Mouse (Mus musculus) limb, embryonic 15.5 days (tissue): Measurements from ENCODE around the gene 2210011C24Rik. TPM values are rescaled to one million over a fixed set of nuclear protein-coding genes. Genes with fewer than 3 reads are reported as not detected.

Experiments
- ATAC-seq: fragments of 200-750 bp; cut with Nextera tagmentation; 2 replicates; pipeline ENCODE4 v1.8.0; 2017; ENCODE audit warnings: low read depth, moderate TSS enrichment; ENCODE audit not compliant: insufficient number of reproducible peaks, low FRiP score, low TSS enrichment
- H3K27ac ChIP-seq: fragments of 300-500 bp; sonication (generic); 2 replicates; pipeline ENCODE4 v1.5.1; 2015; ENCODE audit warnings: moderate library complexity, mild to moderate bottlenecking, inconsistent platforms
- H3K27me3 ChIP-seq: fragments of 300-500 bp; sonication (generic); 2 replicates; pipeline ENCODE4 v1.6.1; 2015; ENCODE audit warnings: inconsistent platforms
- H3K36me3 ChIP-seq: fragments of 300-500 bp; sonication (generic); 2 replicates; pipeline ENCODE4 v1.6.1; 2015; ENCODE audit warnings: inconsistent platforms
- H3K4me1 ChIP-seq: fragments of 300-500 bp; sonication (generic); 2 replicates; pipeline ENCODE4 v1.6.1; 2015; ENCODE audit warnings: inconsistent platforms
- H3K4me2 ChIP-seq: fragments of 300-500 bp; sonication (generic); 2 replicates; pipeline ENCODE4 v1.6.1; 2015; ENCODE audit warnings: mild to moderate bottlenecking, inconsistent platforms
- H3K4me3 ChIP-seq: fragments of 300-500 bp; sonication (generic); 2 replicates; pipeline ENCODE4 v1.5.1; 2015; ENCODE audit warnings: mild to moderate bottlenecking, inconsistent platforms
- H3K9ac ChIP-seq: fragments of 300-500 bp; sonication (generic); 2 replicates; pipeline ENCODE4 v1.6.1; 2015; ENCODE audit warnings: inconsistent platforms
- H3K9me3 ChIP-seq: fragments of 300-500 bp; sonication (generic); 2 replicates; pipeline ENCODE4 v1.6.1; 2016; ENCODE audit warnings: inconsistent platforms
- WGBS: fragments of 180-500 bp; shearing (Covaris S2); methylation state at CpG from one replicate; pipeline ENCODE4 v1.1.7; 2015; 5-methylcytosine and 5-hydroxymethylcytosine counted together
- polyA plus RNA-seq: library from polyadenylated mRNA; unstranded; fragments of >200 nt; fragmentation: Nextera tagmentation; extraction: Ambion mirVana; gene quantifications from 2 replicates; pipeline ENCODE4 v1.2.1, GENCODE M21; 2015

The 2210011C24Rik gene
- polyA plus RNA-seq, 1 experiment from 2014 or later, result 0.27 TPM

- Histone ChIP-seq H3K27me3 (peaks cover 60% of the 10 kb centered on the region), H3K4me3 (no peak overlapping the region), H3K27ac (no peak overlapping the region), H3K36me3 (no peaks in the 10 kb centered on the region), H3K4me2 (no peak overlapping the region), H3K4me1 (peaks cover 13% of the 10 kb centered on the region), H3K9me3 (no peaks in the 10 kb centered on the region), H3K9ac (no peak overlapping the region)
- ATAC-seq, result no peak
- 1% methylated on average over 5 of the region's 5 CpGs for WGBS
Measured at GRCm38 (mm10) chr8:84039050-84039449, 27.1 kb upstream of the 2210011C24Rik start.

- Histone ChIP-seq H3K4me3 (no peak overlapping the region), H3K36me3 (no peaks in the 10 kb centered on the region), H3K4me2 (no peak overlapping the region), H3K9me3 (no peaks in the 10 kb centered on the region), H3K27ac (no peak overlapping the region), H3K9ac (no peak overlapping the region), H3K4me1 (peaks cover 13% of the 10 kb centered on the region), H3K27me3 (peaks cover 50% of the 10 kb centered on the region)
- WGBS, result 69% methylated on average over 5 of the region's 5 CpGs
- no peak for ATAC-seq
Measured at GRCm38 (mm10) chr8:84038015-84038414, 26.0 kb upstream of the 2210011C24Rik start.

- H3K36me3 ChIP-seq, result no peaks in the 10 kb centered on the region
Measured at GRCm38 (mm10) chr8:84032777-84033176, 20.8 kb upstream of the 2210011C24Rik start.

DNA sequence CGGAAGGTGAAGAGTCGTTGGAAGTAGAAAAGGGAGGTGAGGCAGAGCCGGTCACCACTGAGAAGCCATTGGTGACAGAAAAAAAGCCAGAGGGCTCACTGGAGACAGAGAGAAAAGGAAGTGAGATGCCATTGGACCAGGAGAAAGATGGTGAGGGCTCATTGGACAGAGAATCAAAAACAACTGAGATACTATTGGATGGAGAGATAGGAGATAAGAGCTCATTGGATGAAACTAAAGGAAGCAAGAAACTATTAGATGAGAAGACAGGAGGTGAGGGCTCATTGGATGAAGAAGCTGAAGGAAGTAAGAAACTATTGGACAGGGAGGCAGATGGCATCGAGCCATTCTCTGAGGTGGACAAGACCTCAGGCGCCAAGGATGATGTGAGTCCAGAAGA lies 17.3 kb upstream of the 2210011C24Rik start:
- Histone ChIP-seq H3K36me3 (no peaks in the 10 kb centered on the region), H3K4me2 (no peak overlapping the region), H3K27ac (no peak overlapping the region), H3K9me3 (no peaks in the 10 kb centered on the region), H3K4me3 (no peak overlapping the region), H3K27me3 (peaks cover 33% of the 10 kb centered on the region), H3K9ac (no peak overlapping the region), H3K4me1 (peaks cover 19% of the 10 kb centered on the region)
- 83% methylated on average over 5 of the region's 5 CpGs for WGBS
- no peak for ATAC-seq

More at GRCm38 (mm10) chr8:84032777-84033176, 20.8 kb upstream of the 2210011C24Rik start:
- H3K27me3 ChIP-seq, result peaks cover 19% of the 10 kb centered on the region; the same call in 1 of the 2 replicates
- no peak overlapping the region for H3K9ac ChIP-seq
- 70% methylated on average over 4 of the region's 4 CpGs for WGBS
- H3K4me3 ChIP-seq, result no peak overlapping the region
- H3K4me1 ChIP-seq, result no peaks in the 10 kb centered on the region
- no peak overlapping the region for H3K27ac ChIP-seq
- ATAC-seq, result no peak
- no peaks in the 10 kb centered on the region for H3K9me3 ChIP-seq
- H3K4me2 ChIP-seq, result no peak overlapping the region

- Histone ChIP-seq H3K36me3 (no peaks in the 10 kb centered on the region), H3K27me3 (peaks cover 31% of the 10 kb centered on the region), H3K9me3 (no peaks in the 10 kb centered on the region), H3K4me1 (peaks cover 27% of the 10 kb centered on the region), H3K9ac (no peak overlapping the region), H3K4me3 (no peak overlapping the region), H3K27ac (no peak overlapping the region), H3K4me2 (no peak overlapping the region)
- ATAC-seq, result no peak
- 13% methylated on average over 10 of the region's 10 CpGs for WGBS
Measured at GRCm38 (mm10) chr8:84027449-84027848, 15.5 kb upstream of the 2210011C24Rik start.

GRCm38 (mm10) chr8:84025863-84026262 lies 13.9 kb upstream of the 2210011C24Rik start:
- WGBS, result under 1% methylated on average over 40 of the region's 41 CpGs
- Histone ChIP-seq H3K9ac (peak overlapping the region; percentile 31; the same call in 1 of the 2 replicates), H3K4me3 (peak overlapping the region; percentile 49), H3K4me2 (peak overlapping the region; percentile 90), H3K27ac (no peak overlapping the region), H3K4me1 (peaks cover 36% of the 10 kb centered on the region), H3K36me3 (no peaks in the 10 kb centered on the region), H3K9me3 (no peaks in the 10 kb centered on the region), H3K27me3 (peaks cover 42% of the 10 kb centered on the region)
- ATAC-seq, result peak; percentile 66

DNA sequence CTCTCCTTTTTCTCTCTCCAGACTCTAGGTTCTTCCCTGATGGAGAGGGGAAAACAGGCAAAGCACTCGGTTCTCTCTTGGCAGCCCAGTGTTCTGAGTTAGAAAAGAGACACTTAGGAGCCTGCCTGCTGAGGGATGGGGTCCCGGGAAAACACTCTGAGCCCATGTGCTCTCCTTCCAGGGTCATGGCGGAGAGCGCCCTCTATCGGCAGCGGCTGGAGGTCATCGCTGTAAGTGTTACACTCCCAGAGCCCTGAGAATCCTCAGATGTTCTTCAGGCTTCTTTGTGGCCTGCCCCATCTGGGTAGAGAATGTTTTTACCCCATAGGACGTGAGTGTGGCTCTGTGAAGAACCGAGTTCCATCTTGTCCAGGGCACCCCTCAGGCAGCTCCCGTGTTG lies 12.2 kb upstream of the 2210011C24Rik start:
- H3K9me3 ChIP-seq, result no peaks in the 10 kb centered on the region
- peaks cover 36% of the 10 kb centered on the region for H3K4me1 ChIP-seq
- no peak overlapping the region for H3K9ac ChIP-seq
- no peak for ATAC-seq
- no peak overlapping the region for H3K27ac ChIP-seq
- H3K4me2 ChIP-seq, result no peak overlapping the region
- no peak overlapping the region for H3K4me3 ChIP-seq
- peaks cover 50% of the 10 kb centered on the region for H3K27me3 ChIP-seq
- WGBS, result 20% methylated on average over 10 of the region's 10 CpGs
- no peaks in the 10 kb centered on the region for H3K36me3 ChIP-seq

- 54% methylated on average over 1 of the region's 1 CpGs for WGBS
- Histone ChIP-seq H3K9me3 (no peaks in the 10 kb centered on the region), H3K27me3 (peaks cover 47% of the 10 kb centered on the region), H3K36me3 (no peaks in the 10 kb centered on the region), H3K9ac (no peak overlapping the region), H3K4me2 (no peak overlapping the region), H3K27ac (no peak overlapping the region), H3K4me1 (peaks cover 36% of the 10 kb centered on the region), H3K4me3 (no peak overlapping the region)
- no peak for ATAC-seq
Measured at GRCm38 (mm10) chr8:84023631-84024030, 11.7 kb upstream of the 2210011C24Rik start.

- H3K27me3 ChIP-seq, result peaks cover 43% of the 10 kb centered on the region
- no peaks in the 10 kb centered on the region for H3K36me3 ChIP-seq
- ATAC-seq, result no peak
- H3K9me3 ChIP-seq, result no peaks in the 10 kb centered on the region
- peaks cover 36% of the 10 kb centered on the region for H3K4me1 ChIP-seq
- H3K9ac ChIP-seq, result no peak overlapping the region
- WGBS, result 14% methylated on average over 5 of the region's 5 CpGs
- H3K4me2 ChIP-seq, result no peak overlapping the region
- H3K27ac ChIP-seq, result no peak overlapping the region
- H3K4me3 ChIP-seq, result no peak overlapping the region
Measured at GRCm38 (mm10) chr8:84023085-84023484, 11.1 kb upstream of the 2210011C24Rik start.

DNA sequence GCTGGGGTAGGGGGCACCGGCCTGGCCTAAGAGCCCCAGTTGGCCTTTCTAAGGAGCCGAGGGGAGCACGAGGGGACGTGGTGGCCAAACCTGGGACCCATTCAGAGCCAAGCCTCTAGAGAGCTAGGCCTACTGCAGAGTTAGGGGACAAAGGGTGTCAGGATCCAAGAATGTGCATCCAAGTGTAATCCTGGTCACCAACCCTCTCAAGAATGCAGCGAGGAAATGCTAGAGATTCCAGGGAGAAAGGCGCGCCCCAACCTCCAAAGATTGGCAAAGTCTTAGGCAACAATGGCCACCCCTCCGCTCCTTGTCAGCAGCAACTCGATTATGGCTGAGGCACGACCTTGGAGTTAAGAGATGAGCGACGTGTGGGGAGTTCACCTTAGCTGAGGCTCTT lies 9.6 kb upstream of the 2210011C24Rik start:
- no peak for ATAC-seq
- WGBS, result 48% methylated on average over 12 of the region's 12 CpGs
- H3K27me3 ChIP-seq, result peaks cover 28% of the 10 kb centered on the region
- H3K9ac ChIP-seq, result no peak overlapping the region
- H3K36me3 ChIP-seq, result no peaks in the 10 kb centered on the region
- H3K4me1 ChIP-seq, result peaks cover 28% of the 10 kb centered on the region
- H3K4me3 ChIP-seq, result no peak overlapping the region; the same call in 1 of the 2 replicates
- peak overlapping the region; percentile 19; the same call in 1 of the 2 replicates for H3K4me2 ChIP-seq
- H3K27ac ChIP-seq, result no peak overlapping the region
- H3K9me3 ChIP-seq, result no peaks in the 10 kb centered on the region

- Histone ChIP-seq H3K4me2 (peak within 1 kb of the TSS; percentile 19; the same call in 1 of the 2 replicates), H3K36me3 (no peaks in the 10 kb centered on the region), H3K9me3 (no peaks in the 10 kb centered on the region), H3K4me3 (no peak within 1 kb of the TSS; the same call in 1 of the 2 replicates), H3K27me3 (peaks cover 25% of the 10 kb centered on the region), H3K9ac (no peak within 1 kb of the TSS), H3K27ac (no peak within 1 kb of the TSS), H3K4me1 (peaks cover 23% of the 10 kb centered on the region)
- 12% methylated on average over 16 of the region's 18 CpGs for WGBS
- ATAC-seq, result no peak
Measured at GRCm38 (mm10) chr8:84021096-84021495, 9.1 kb upstream of the 2210011C24Rik start, which contains the start of gene Palm3. TSS of gene Palm3 (plus strand) at chr8:84021471.

GRCm38 (mm10) chr8:84019738-84020137 lies 7.8 kb upstream of the 2210011C24Rik start:
- no peak for ATAC-seq
- no peaks in the 10 kb centered on the region for H3K9me3 ChIP-seq
- 79% methylated on average over 9 of the region's 9 CpGs for WGBS
- no peak overlapping the region for H3K4me2 ChIP-seq
- H3K36me3 ChIP-seq, result no peaks in the 10 kb centered on the region
- peaks cover 20% of the 10 kb centered on the region for H3K27me3 ChIP-seq
- no peak overlapping the region for H3K27ac ChIP-seq
- H3K9ac ChIP-seq, result no peak overlapping the region
- H3K4me1 ChIP-seq, result peaks cover 16% of the 10 kb centered on the region
- no peak overlapping the region for H3K4me3 ChIP-seq

DNA sequence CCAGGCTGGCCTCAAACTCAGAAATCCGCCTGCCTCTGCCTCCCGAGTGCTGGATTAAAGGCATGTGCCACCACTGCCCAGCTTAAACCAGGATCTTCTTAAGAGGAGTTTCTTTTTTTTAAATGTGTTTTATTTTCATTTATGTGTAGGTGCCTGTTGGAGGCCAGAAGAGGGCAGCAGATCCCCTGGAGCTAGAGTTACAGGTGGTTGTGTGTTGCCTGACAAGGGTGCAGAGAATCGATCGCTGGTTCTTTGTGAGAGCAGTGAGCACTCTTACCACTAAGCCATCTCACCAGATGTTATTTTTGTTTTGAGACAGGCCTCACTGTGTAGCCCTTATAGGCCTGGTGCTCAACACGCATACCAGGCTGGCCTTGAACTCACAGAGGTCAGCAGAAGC lies 3.9 kb upstream of the 2210011C24Rik start:
- H3K27ac ChIP-seq, result no peak overlapping the region
- H3K4me3 ChIP-seq, result no peak overlapping the region
- no peak for ATAC-seq
- no peak overlapping the region for H3K4me2 ChIP-seq
- H3K27me3 ChIP-seq, result peaks cover 42% of the 10 kb centered on the region
- H3K4me1 ChIP-seq, result peaks cover 21% of the 10 kb centered on the region
- H3K9me3 ChIP-seq, result no peaks in the 10 kb centered on the region
- WGBS, result 91% methylated on average over 5 of the region's 5 CpGs
- H3K36me3 ChIP-seq, result no peaks in the 10 kb centered on the region
- H3K9ac ChIP-seq, result no peak overlapping the region
